Mouse (Mus musculus) hindbrain, embryonic 14.5 days (tissue): ENCODE data around the gene Mcm3. TPM values are rescaled to one million over a fixed set of nuclear protein-coding genes. Genes with fewer than 3 reads are reported as not detected.

Source experiments
- ATAC-seq: fragments of 200-750 bp; cut with Nextera tagmentation; 2 replicates; pipeline ENCODE4 v1.8.0; 2017; ENCODE audit warnings: moderate number of reproducible peaks, mild to moderate bottlenecking, moderate TSS enrichment, moderate library complexity; ENCODE audit not compliant: low FRiP score
- DNase-seq: peaks from one replicate; pipeline ENCODE4 v3.0.0-alpha.2; 2015; ENCODE audit warnings: low spot score
- H3K27ac ChIP-seq: fragments of 300-500 bp; sonication (generic); 2 replicates; pipeline ENCODE4 v1.5.1; 2014; ENCODE audit warnings: mild to moderate bottlenecking, moderate library complexity
- H3K27me3 ChIP-seq: fragments of 300-500 bp; sonication (generic); 2 replicates; pipeline ENCODE4 v1.6.1; 2014; ENCODE audit warnings: mild to moderate bottlenecking, low read length, mixed read lengths; ENCODE audit not compliant: control insufficient read depth, insufficient read depth
- H3K36me3 ChIP-seq: fragments of 300-500 bp; sonication (generic); replicated peaks from 2 replicates; pipeline ENCODE4 v1.6.1; 2014; ENCODE audit not compliant: control insufficient read depth, insufficient read depth
- H3K4me1 ChIP-seq: fragments of 300-500 bp; sonication (generic); replicated peaks from 2 replicates; pipeline ENCODE4 v1.6.1; 2014; ENCODE audit warnings: antibody characterized with exemption, low read length, mixed read lengths; ENCODE audit not compliant: control insufficient read depth, insufficient read depth
- H3K4me2 ChIP-seq: fragments of 300-500 bp; sonication (generic); replicated peaks from 2 replicates; pipeline ENCODE4 v1.6.1; 2014; ENCODE audit warnings: mild to moderate bottlenecking, moderate library complexity
- H3K4me3 ChIP-seq: fragments of 300-500 bp; sonication (generic); replicated peaks from 2 replicates; pipeline ENCODE4 v1.5.1; 2014; ENCODE audit warnings: mild to moderate bottlenecking, low read length
- H3K9ac ChIP-seq: fragments of 300-500 bp; sonication (generic); 2 replicates; pipeline ENCODE4 v1.6.1; 2014
- H3K9me3 ChIP-seq: fragments of 300-500 bp; sonication (generic); 2 replicates; pipeline ENCODE4 v1.6.1; 2016; ENCODE audit warnings: low read length; ENCODE audit not compliant: control insufficient read depth
- WGBS: fragments of 180-500 bp; shearing (Covaris S2); extraction: QIAGEN DNeasy Blood & Tissue Kit; methylation state at CpG from one replicate; pipeline ENCODE4 v1.1.7; 2014; 5-methylcytosine and 5-hydroxymethylcytosine counted together
- polyA plus RNA-seq: library from polyadenylated mRNA; unstranded; fragments of >200 nt; fragmentation: Nextera tagmentation; extraction: Ambion mirVana; gene quantifications from 2 replicates; pipeline ENCODE4 v1.2.1, GENCODE M21; 2014

Mcm3 gene
- 20.4 and 23.8 TPM in 2 replicates for polyA plus RNA-seq

GRCm38 (mm10) chr1:20819771-20820605 is at the start of gene Mcm3:
TSS of gene Mcm3 (minus strand) at chr1:20820312.
- peak; percentile 93 for DNase-seq
- Histone ChIP-seq H3K27me3 (no peaks in the 10 kb centered on the region), H3K4me3 (peak within 1 kb of the TSS; percentile 44), H3K27ac (no peak within 1 kb of the TSS), H3K4me2 (peak within 1 kb of the TSS; percentile 67), H3K9ac (peak within 1 kb of the TSS; percentile 32; the same call in 1 of the 2 replicates), H3K9me3 (no peaks in the 10 kb centered on the region), H3K4me1 (0 out of 2 replicates have a peak, but pooled peaks cover 3% of the 10 kb centered on the region), H3K36me3 (no peaks in the 10 kb centered on the region)
- peak; percentile 100 for ATAC-seq
- WGBS: under 1% methylated on average over 52 of the region's 52 CpGs

GRCm38 (mm10) chr1:20868036-20868435 is 47.9 kb upstream of the Mcm3 start:
- DNase-seq (no peak), ATAC-seq (peak; percentile 51; the same call in 1 of the 2 replicates)
- Histone ChIP-seq H3K4me1 (peaks cover 10% of the 10 kb centered on the region; the same call in 1 of the 2 replicates), H3K9me3 (no peaks in the 10 kb centered on the region), H3K27me3 (no peaks in the 10 kb centered on the region), H3K4me3 (no peak overlapping the region), H3K9ac (no peak overlapping the region), H3K36me3 (no peaks in the 10 kb centered on the region), H3K27ac (peak overlapping the region; percentile 62), H3K4me2 (no peak overlapping the region)
- 14% methylated on average over 9 of the region's 9 CpGs for WGBS

- no peak overlapping the region; the same call in 1 of the 2 replicates for H3K9ac ChIP-seq
- H3K4me2 ChIP-seq: no peak overlapping the region
Observed at GRCm38 (mm10) chr1:20867241-20867902, 47.3 kb upstream of the Mcm3 start.

GRCm38 (mm10) chr1:20863452-20864172 is 43.5 kb upstream of the Mcm3 start:
- no peaks in the 10 kb centered on the region for H3K27me3 ChIP-seq
- no peaks in the 10 kb centered on the region for H3K9me3 ChIP-seq
- H3K4me1 ChIP-seq: peaks cover 10% of the 10 kb centered on the region; the same call in 1 of the 2 replicates
- WGBS: 80% methylated on average over 5 of the region's 5 CpGs
- no peaks in the 10 kb centered on the region for H3K36me3 ChIP-seq
- ATAC-seq (no peak), DNase-seq (no peak)
- H3K27ac ChIP-seq: no peak overlapping the region
- no peak overlapping the region for H3K9ac ChIP-seq
- no peak overlapping the region for H3K4me3 ChIP-seq
- H3K4me2 ChIP-seq: no peak overlapping the region

More at GRCm38 (mm10) chr1:20867241-20867902, 47.3 kb upstream of the Mcm3 start:
- H3K27me3 ChIP-seq: no peaks in the 10 kb centered on the region
- peaks cover 10% of the 10 kb centered on the region; the same call in 1 of the 2 replicates for H3K4me1 ChIP-seq
- no peak overlapping the region for H3K4me3 ChIP-seq
- peak; percentile 85; the same call in 1 of the 2 replicates for ATAC-seq
- H3K27ac ChIP-seq: peak overlapping the region; percentile 62
- H3K36me3 ChIP-seq: no peaks in the 10 kb centered on the region
- no peaks in the 10 kb centered on the region for H3K9me3 ChIP-seq
- peak; percentile 67 for DNase-seq
- WGBS: 12% methylated on average over 8 of the region's 8 CpGs

GRCm38 (mm10) chr1:20861865-20862264 is 41.8 kb upstream of the Mcm3 start:
- no peak for DNase-seq
- H3K27me3 ChIP-seq: no peaks in the 10 kb centered on the region
- H3K4me1 ChIP-seq: no peaks in the 10 kb centered on the region
- no peak for ATAC-seq
- no peak overlapping the region for H3K9ac ChIP-seq
- WGBS: 92% methylated on average over 3 of the region's 3 CpGs
- H3K4me2 ChIP-seq: no peak overlapping the region
- H3K36me3 ChIP-seq: no peaks in the 10 kb centered on the region
- H3K4me3 ChIP-seq: no peak overlapping the region
- H3K9me3 ChIP-seq: no peaks in the 10 kb centered on the region
- no peak overlapping the region for H3K27ac ChIP-seq

- Histone ChIP-seq H3K27me3 (no peaks in the 10 kb centered on the region), H3K4me1 (no peaks in the 10 kb centered on the region), H3K9ac (no peak overlapping the region), H3K9me3 (no peaks in the 10 kb centered on the region), H3K36me3 (no peaks in the 10 kb centered on the region), H3K27ac (no peak overlapping the region), H3K4me3 (no peak overlapping the region), H3K4me2 (no peak overlapping the region)
- DNase-seq (no peak), ATAC-seq (no peak)
- WGBS: 78% methylated on average over 3 of the region's 3 CpGs
Observed at GRCm38 (mm10) chr1:20860775-20861174, 40.7 kb upstream of the Mcm3 start.

- DNase-seq: no peak
- no peaks in the 10 kb centered on the region for H3K27me3 ChIP-seq
- no peak for ATAC-seq
- no peaks in the 10 kb centered on the region for H3K36me3 ChIP-seq
- no peak overlapping the region for H3K27ac ChIP-seq
- no peaks in the 10 kb centered on the region for H3K4me1 ChIP-seq
- 89% methylated on average over 7 of the region's 7 CpGs for WGBS
- H3K4me3 ChIP-seq: no peak overlapping the region
- H3K9me3 ChIP-seq: no peaks in the 10 kb centered on the region
- no peak overlapping the region for H3K9ac ChIP-seq
- no peak overlapping the region for H3K4me2 ChIP-seq
Observed at GRCm38 (mm10) chr1:20856924-20857902, 37.1 kb upstream of the Mcm3 start.

- WGBS: 66% methylated on average over 3 of the region's 3 CpGs
- DNase-seq: no peak
Observed at GRCm38 (mm10) chr1:20839911-20840310, 19.8 kb upstream of the Mcm3 start.

More at GRCm38 (mm10) chr1:20839911-20840310, 19.8 kb upstream of the Mcm3 start:
- H3K4me1 ChIP-seq: no peaks in the 10 kb centered on the region
- no peaks in the 10 kb centered on the region for H3K9me3 ChIP-seq
- no peaks in the 10 kb centered on the region for H3K27me3 ChIP-seq
- H3K4me2 ChIP-seq: no peak overlapping the region
- no peak overlapping the region for H3K27ac ChIP-seq
- H3K36me3 ChIP-seq: no peaks in the 10 kb centered on the region
- H3K4me3 ChIP-seq: no peak overlapping the region
- H3K9ac ChIP-seq: no peak overlapping the region
- no peak for ATAC-seq
